Mouse (Mus musculus) heart, postnatal 0 days (tissue): ENCODE data around the gene Sgsh.

Experiments used
- CTCF ChIP-seq: IDR thresholded peaks from 2 replicates; pipeline ENCODE4 v1.5.1; 2016; ENCODE audit warnings: antibody characterized with exemption, control low read depth, low read depth
- EP300 ChIP-seq: IDR thresholded peaks from 2 replicates; pipeline ENCODE4 v1.6.1; 2016; ENCODE audit warnings: antibody characterized with exemption, low read depth

- TF ChIP-seq CTCF (no peak), EP300 (no peak)
Measured at GRCm38 (mm10) chr11:119402501-119403160, 47.3 kb upstream of the Sgsh start.
